Mouse (Mus musculus) colon, adult 2 months (tissue): ENCODE results near the gene Mrpl34. TPM values are rescaled to one million over a fixed set of nuclear protein-coding genes. Genes with fewer than 3 reads are reported as not detected.

Experiments used
- polyA plus RNA-seq: library from polyadenylated mRNA; depleted of rRNA; stranded (reverse); fragments of >200 nt; gene quantifications from 2 replicates; pipeline ENCODE4 v1.2.3, GENCODE M21; 2012; rRNA removed

Mrpl34 gene
- polyA plus RNA-seq: 177 and 193 TPM in 2 replicates

DNA sequence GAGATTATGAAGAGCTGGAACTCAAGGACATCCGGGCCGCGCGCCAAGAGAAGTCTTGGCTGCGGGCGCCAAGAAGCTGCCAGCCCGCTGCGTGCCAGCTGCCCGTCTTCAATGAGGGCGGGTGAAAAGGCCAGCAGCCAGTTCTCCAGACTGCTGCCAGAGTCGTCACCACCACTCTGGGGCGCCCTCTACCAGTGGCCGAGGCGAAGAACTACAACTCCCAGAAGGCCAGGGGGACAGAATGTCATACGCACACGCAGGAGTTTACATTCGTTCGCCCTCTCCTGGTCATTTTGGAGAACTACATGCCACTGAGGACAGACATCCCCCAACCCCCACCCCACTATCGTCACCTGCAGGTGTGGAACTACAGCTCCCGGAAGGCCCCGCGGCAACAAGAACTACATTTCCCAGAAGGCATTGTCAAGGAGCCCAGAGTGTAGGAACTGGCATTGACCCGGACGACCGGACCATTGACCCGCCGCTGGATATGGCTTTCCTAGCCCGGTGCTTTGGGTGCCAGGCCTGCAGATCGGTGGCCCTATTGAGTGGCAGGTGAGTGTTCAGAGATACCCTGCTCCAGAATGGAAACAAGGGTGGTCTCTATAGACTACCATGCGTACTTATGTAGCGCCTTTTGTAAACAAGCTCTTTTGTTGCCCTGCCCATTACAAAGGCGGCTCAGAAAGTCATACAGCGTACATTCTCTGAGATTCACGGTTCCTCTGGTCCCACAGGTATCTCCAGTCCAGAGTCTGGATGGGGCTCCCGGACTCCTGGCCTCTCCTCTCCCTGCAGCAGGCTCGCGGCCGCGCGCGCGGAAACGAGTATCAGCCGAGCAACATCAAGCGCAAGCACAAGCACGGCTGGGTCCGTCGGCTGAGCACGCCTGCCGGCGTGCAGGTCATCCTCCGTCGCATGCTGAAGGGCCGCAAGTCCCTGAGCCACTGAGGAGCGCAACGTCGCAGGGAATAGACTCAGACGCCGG is at the start of gene Mrpl34:
Mrpl34 (plus strand) TSS at position 447 of the 988 bp plus-strand sequence.

DNA sequence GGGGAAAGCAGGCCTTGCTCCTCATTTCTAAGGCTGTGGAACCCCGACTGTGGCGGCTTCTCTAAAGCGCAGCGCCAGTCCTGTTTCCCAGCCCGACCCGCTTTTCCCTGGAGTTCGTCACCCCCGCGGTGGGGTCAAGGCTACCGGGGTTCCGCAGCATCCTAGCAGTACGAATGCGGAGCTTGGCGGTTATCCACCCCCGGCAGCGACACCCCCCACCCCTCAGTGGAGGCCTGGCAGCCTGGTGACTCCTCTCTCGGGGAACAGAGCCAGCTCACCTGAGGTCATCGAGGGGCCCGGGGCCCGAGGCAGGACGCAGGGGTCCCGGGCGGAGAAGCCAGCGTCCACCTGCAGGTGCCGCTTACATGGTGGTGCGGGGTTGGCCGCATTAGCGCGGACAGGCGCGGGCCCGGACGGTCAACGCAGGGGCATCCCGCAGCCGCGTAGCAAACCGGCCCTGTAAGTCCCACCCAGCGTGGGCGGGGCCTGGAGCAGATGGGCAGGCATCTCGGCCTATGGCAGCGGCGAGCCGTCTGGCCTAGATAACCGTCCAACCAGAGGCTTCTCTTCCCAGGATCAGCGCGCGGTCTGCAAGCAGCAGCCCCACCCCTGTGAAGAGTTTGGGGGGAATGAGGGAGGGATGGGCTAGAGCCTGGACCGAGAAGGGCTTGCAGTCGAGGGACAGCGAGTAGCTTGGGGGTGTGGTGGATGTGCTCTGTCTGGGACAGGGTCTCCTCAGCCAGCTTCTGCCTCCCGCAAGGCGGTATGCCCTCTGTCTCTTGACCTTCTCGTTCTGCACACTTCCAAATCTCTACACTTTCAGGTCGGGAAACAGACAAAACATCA is 1.3 kb upstream of the Mrpl34 start, which contains the start of gene Abhd8:
Abhd8 (minus strand) TSS at position 468 of the 846 bp plus-strand sequence.

DNA sequence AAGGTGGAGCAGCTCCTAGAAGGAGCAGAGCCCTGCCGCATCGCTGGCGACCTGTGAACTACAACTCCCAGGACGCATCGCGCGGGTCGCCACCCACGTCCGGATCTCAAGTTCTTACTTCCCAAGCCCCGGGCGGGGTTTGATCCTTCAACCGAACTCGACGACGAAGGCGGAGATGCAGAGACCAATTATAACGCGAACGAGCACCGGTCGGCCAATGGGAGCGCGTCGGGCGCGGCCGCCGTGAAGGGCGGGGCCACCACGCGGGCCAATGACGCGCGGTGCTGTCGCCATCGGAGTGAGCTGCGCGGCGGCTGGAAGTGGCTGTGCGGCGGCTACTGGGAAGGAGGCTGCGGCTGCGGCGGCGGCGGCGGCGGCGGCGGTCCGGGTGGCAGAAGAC is 4.2 kb downstream of the Mrpl34 start, which contains the start of gene Dda1:
Dda1 (plus strand) TSS at position 284 of the 400 bp plus-strand sequence.

DNA sequence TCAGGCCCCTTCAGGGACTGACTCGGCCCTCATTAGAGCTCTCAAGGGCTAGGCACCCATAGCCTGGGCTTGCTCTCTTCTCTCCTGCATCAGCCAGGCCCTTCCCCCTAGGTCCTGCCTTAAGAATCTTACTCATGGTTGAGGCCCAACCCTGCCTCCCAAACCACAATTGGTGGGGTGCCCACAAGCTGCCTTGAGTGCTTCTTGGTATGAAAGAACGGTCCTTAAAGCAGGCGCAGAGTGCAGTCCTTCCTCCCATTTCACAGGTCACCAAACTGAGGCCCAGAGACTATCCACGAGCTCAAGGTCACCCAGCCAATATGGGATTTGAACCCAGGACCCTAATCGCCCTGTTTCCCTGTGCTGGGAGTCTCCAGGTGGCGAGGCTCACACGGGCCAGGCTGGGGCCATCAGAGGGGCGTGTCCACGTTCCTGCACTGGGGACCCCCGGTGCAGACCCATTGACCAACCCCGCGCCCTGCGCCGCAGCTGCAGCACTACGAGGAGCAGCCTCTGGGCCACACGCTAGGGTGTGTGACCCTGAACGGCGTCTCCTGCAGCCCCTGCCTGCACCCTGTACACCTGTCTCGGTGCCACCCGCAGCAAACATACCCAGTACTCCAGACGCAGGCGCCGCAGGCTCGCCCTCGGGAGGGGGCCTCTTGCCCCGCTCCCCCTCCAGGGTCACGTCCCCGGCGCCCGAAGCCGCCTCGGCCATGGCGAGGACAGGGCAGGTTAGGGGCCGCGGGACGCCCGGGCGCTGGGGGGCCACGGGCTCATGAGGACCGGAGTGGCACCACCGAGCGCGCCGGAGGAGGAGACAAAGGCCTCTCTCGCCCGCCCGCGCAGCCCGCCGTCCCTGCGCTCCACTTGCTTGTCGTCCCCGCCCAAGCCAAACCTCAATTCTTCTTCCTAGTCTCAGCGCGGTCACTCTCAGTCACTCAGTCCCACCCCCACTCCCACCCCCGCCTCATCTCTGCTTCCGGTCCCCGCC is 20.7 kb downstream of the Mrpl34 start, which contains the start of gene Ano8:
Ano8 (minus strand) TSS at position 822 of the 994 bp plus-strand sequence.

DNA sequence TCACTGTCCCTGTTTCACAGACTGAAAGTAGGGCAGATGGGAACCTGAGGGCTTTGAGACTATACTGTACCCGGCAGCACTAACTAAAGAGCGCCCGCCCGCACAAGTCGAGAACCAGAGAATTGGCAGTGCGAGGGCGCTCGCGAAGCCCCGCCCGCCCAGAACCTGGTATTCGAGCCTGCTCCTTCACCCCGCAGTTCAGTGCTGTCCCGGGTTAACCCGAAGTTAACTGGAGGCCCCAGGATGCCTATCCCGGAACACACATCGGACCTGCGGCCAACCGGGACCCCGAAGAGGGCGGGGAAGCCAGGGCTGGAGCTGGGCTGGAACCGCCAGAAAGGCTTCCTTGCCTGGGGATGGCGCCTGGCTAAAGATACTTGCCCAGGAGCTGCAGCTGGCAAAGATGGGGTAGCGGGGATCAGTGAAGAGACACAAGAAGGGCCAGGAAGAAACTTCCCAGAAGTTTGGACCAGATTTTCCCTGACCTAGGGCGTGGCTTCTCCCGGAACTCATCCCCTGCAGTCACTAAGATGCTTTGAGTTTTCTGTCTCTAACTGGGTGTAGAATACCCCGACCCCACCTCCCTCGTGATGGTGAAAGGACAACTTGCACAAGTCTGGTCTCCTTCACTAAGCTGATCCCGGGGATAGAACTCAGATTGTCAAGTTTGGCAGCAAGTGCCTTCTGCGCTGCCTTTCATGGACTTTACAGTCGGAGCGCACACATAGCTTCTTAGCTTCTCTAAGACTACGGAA is 23.1 kb downstream of the Mrpl34 start, which contains the start of gene Gtpbp3:
Gtpbp3 (plus strand) TSS at position 413 of the 755 bp plus-strand sequence.

DNA sequence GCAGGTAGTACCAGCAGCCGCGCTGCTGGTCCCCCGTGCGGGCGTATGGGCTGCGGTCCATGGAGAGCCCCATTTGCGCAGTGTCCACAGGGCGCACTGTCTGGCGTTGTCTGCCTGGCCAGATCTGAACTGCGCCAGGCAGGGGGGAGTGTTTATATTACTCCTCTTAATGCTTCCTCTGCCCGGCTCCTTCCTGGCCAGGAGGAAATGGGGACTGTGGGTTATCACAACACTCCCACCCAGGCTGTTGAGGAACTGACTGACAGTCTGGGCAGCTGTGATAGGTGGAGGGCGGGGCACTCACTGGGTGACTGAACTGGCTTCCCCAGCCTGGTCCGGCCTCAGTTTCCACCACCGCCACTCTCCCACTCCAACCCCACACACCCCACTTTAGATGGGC is 46.9 kb downstream of the Mrpl34 start, which contains the start of gene Plvap:
Plvap (minus strand) TSS at position 109 of the 400 bp plus-strand sequence.

Other genes with a start within 250 kb of the Mrpl34 start
- 22.6 and 30.1 TPM in 2 replicates for gene Myo9b, start 192.2 kb upstream of the Mrpl34 start, polyA plus RNA-seq
- 8.7 and 9.1 TPM in 2 replicates for gene Haus8, start 192.0 kb upstream of the Mrpl34 start, polyA plus RNA-seq
- 119 and 126 TPM in 2 replicates for gene Use1, start 98.1 kb upstream of the Mrpl34 start, polyA plus RNA-seq
- 27.3 and 51.2 TPM in 2 replicates for gene Ocel1, start 93.7 kb upstream of the Mrpl34 start, polyA plus RNA-seq
- gene Nr2f6, start 83.0 kb upstream of the Mrpl34 start, polyA plus RNA-seq: 411 and 497 TPM in 2 replicates
- gene Ushbp1, start 69.2 kb upstream of the Mrpl34 start, polyA plus RNA-seq: 9.9 and 11.4 TPM in 2 replicates
- 137 and 140 TPM in 2 replicates for gene Babam1, start 68.1 kb upstream of the Mrpl34 start, polyA plus RNA-seq
- gene Ankle1, start 58.9 kb upstream of the Mrpl34 start, polyA plus RNA-seq: 20.1 and 26.5 TPM in 2 replicates
- gene Abhd8, start 1.3 kb upstream of the Mrpl34 start, polyA plus RNA-seq: 48.1 and 60.2 TPM in 2 replicates
- 91.4 and 116 TPM in 2 replicates for gene Dda1, start 4.2 kb downstream of the Mrpl34 start, polyA plus RNA-seq
- gene Ano8, start 21.0 kb downstream of the Mrpl34 start, polyA plus RNA-seq: 26.9 and 33.6 TPM in 2 replicates
- gene Gtpbp3, start 23.1 kb downstream of the Mrpl34 start, polyA plus RNA-seq: 41.9 and 45.0 TPM in 2 replicates
- gene Plvap, start 46.8 kb downstream of the Mrpl34 start, polyA plus RNA-seq: 241 and 256 TPM in 2 replicates
- gene Ccdc194, start 60.8 kb downstream of the Mrpl34 start, polyA plus RNA-seq: not detected in 2 replicates
- 152 and 173 TPM in 2 replicates for gene Bst2, start 72.5 kb downstream of the Mrpl34 start, polyA plus RNA-seq
- 211 and 221 TPM in 2 replicates for gene Mvb12a, start 78.0 kb downstream of the Mrpl34 start, polyA plus RNA-seq
- 0.60 and 1.3 TPM in 2 replicates for gene Tmem221, start 93.9 kb downstream of the Mrpl34 start, polyA plus RNA-seq
- not detected in 2 replicates for gene Nxnl1, start 101.6 kb downstream of the Mrpl34 start, polyA plus RNA-seq
- 99.3 and 110 TPM in 2 replicates for gene Slc27a1, start 103.9 kb downstream of the Mrpl34 start, polyA plus RNA-seq
- gene Pgls, start 127.2 kb downstream of the Mrpl34 start, polyA plus RNA-seq: 232 and 268 TPM in 2 replicates
- gene Fam129c, start 132.7 kb downstream of the Mrpl34 start, polyA plus RNA-seq: 6.0 and 7.6 TPM in 2 replicates
- 120 and 129 TPM in 2 replicates for gene Colgalt1, start 146.0 kb downstream of the Mrpl34 start, polyA plus RNA-seq
- gene Unc13a, start 206.8 kb downstream of the Mrpl34 start, polyA plus RNA-seq: 2.2 and 3.2 TPM in 2 replicates
- gene Jak3, start 211.3 kb downstream of the Mrpl34 start, polyA plus RNA-seq: 18.7 and 23.3 TPM in 2 replicates
- gene Insl3, start 224.3 kb downstream of the Mrpl34 start, polyA plus RNA-seq: 11.6 and 16.8 TPM in 2 replicates
- gene B3gnt3, start 236.8 kb downstream of the Mrpl34 start, polyA plus RNA-seq: 298 and 338 TPM in 2 replicates